Mouse (Mus musculus) c-Kit-positive CD71-positive TER-119-negative erythroid progenitor cells, embryonic 14.5 days (primary cell): ENCODE measurements around the gene Amz2.

ENCODE experiments used
- DNase-seq: peaks from one replicate; pipeline ENCODE4 v3.0.0-alpha.2; 2013; ENCODE audit warnings: low read depth

Amz2 gene

DNA sequence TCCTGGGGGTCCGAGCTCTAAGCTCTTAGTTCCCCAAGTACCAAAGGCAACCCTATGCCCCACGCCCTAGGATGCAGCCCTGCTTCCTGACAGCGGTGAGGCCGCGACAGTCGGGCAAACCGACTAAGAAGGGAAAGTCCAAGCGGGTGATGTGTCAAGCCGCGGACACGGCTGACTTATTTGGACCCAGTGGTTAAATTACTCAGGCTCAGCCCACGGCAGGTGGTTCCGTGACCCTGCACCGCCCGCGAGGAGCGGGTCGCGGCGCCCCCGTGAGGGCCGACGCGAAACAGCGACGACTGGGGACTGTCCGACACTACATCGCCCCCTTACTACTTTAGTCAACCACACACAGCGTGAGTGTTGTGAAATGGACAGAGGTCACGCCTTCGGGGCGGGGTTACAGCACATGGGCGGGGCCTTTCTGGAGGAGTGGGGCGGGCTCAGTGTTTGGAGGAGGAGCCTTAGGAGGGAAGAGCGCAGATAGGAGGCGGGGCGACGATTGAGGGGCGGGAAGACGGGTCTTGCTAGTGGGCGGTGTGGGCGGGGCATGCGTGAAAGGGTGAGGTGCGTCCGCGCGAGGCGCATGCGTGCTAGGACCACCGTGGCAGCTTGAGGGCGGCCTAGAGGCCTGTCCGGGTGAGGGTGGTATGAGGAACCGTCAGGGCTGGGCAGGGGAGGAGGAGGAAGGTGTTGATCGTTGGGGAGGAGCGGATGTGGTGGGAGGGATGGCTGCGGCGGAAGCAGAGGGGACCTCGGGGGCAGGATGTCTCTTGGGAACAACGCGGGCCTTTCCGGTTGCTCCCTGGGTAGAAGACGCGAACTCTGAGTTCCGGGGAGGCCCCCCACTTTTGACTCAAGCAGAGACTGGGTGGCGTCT lies at the start of gene Amz2:
Gene Amz2 (plus strand): TSS at position 555 of the 880 bp plus-strand sequence.
- DNase-seq = peak; percentile 99

DNA sequence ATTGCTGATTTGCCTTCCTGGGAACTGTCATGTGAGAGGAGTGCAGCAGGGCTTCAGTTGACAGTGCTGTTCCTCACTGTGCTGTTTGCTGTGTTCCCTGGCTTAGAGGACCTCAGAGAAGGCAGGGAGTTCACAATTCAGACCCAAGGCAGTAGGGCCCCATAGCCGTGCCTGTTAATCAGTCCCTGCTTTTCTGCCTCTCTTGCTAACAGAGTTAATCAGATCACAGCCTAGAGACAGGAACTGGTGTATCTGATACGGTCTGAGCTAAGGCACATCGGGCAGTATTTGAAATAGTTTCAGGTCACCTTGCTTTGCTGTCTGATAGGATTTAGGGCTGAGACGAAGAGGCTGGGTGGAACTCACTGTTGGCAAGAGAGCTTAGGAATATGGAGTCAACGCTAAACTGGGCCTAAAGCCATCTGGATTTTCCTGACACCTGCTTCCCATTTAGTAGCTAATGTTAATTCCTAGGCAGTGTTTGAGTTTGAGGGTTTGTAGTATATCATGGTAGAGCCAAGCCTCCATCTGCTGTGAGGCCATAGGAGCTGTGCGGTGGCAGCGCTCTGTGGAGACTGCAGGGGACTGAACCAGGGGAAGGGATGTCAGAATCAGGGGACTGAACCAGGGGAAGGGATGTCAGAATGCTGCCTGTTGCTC lies 49.1 kb upstream of the Amz2 start:
- DNase-seq = peak; percentile 40

GRCm38 (mm10) chr11:109377477-109377876 lies 48.3 kb upstream of the Amz2 start:
- DNase-seq = no peak

- DNase-seq = no peak
Measured at GRCm38 (mm10) chr11:109378051-109378450, 47.7 kb upstream of the Amz2 start.

DNA sequence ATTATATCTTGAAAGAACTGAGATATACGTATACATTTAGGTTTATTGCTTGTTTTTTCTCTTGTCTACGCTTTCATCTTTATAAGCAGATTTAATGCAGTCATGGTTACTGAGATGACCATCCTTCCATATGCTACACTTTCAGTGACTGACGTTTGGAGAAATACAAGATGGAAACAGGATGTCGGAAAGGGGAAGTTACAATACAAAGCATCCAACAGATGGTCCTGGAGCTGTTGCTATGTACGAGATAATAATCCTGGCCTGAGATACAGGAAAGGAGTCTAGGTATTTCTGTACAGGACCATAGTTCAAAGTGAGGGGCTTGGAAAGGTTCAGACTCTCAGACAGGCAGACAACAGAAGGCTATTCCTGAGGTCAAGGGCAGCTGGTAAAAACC lies 45.1 kb upstream of the Amz2 start:
- DNase-seq = no peak

DNA sequence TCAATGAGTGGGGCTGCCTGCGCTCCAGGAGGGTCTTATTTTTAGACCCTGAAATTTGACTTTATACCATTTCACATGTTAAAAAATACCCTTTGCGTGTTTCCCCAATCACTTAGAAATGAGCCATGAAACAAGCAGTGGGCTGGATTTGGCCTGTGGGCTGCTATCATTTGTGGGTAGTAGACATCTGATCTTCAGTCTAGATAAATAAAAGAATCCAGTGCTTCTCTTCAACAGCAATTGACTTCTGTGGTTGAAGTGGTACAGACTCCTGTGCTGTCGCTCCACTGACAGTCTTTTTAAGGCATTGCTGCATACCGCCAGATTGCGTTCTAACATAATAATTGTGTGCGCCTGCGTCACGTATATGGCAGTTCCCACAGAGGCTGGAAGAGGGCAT lies 40.5 kb upstream of the Amz2 start:
- DNase-seq = no peak

DNA sequence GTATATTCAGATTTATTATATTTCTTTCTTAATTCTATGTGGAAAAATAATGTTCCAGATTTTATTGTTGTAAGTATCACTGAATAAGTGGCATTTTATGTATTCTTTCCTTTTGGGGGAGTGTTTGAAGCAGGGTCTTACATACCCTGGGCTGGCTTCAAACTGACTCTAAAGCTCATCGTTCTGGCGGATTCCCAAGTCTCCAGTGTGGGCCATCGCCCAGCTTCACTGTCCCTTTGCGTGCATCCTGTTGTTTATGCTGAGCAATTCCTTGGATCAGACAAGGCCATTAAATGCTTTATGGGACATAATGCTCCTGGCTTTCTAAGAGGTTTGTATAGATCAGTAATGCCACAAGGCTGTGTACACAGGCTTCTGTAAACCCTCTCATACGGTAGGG lies 36.7 kb upstream of the Amz2 start:
- DNase-seq = no peak

- DNase-seq = no peak
Measured at GRCm38 (mm10) chr11:109391200-109391599, 34.5 kb upstream of the Amz2 start.

GRCm38 (mm10) chr11:109391760-109392159 lies 34.0 kb upstream of the Amz2 start:
- DNase-seq = no peak

DNA sequence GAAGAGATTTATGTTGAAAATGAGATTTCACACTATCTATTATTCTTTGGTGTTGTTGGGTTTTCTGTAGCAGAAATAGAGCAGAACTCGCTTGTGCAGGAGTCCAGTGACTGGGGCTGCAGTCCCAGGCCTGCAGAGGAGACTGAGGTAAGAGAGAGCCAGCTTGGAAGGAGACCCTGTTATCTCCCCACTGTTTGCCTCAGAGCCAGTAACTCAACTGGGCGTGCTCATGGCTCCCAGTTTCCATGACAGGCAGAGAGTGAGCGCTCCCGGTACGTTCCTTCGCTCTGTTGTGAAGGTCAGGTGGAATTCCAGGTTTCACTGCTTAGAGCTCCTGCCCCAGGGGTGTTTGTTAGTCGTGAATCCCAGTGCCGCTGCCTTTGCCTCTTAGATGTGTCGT lies 33.1 kb upstream of the Amz2 start:
- no peak for DNase-seq

DNA sequence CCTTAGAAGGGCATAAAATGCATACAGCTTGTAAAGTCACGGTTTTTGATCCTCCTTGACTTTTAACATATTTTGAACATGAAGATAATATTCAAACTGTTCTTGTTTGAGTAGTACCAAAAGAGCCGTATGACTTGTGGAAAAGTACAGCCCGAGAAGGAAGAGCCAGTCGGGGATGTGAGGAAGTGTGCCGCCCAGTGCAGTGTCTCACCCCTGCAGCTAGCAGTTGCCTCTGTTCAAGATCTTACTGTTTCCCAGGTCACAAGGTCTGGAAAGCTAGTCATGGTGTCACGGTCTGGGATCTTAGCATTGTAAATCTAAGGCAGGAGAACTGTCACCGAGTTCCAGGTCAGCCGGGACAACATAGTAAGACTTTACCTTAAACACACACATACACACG lies 31.0 kb upstream of the Amz2 start:
- DNase-seq = no peak

DNA sequence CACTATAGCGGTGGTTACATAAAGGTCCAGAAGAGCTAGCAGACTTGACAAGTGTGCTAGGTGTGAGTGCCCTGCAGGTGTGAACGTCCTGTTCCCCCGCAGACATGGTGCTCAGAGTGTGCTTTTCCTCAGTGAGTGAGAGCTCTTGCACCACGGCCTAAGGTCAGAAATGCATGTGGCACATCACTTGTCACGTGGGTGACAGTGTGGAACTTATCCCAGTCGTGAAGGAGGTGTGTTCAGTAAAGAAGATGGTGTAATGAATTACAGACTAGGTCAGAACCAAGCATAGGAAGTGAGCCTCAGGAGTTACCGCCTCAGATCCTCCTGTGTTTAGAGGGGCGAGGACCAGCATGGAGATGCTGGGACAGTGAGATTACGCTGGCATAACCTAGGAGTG lies 30.5 kb upstream of the Amz2 start:
- no peak for DNase-seq

- no peak for DNase-seq
Measured at GRCm38 (mm10) chr11:109406431-109406830, 19.3 kb upstream of the Amz2 start.

GRCm38 (mm10) chr11:109410197-109410980 lies 15.4 kb upstream of the Amz2 start:
- no peak for DNase-seq

DNA sequence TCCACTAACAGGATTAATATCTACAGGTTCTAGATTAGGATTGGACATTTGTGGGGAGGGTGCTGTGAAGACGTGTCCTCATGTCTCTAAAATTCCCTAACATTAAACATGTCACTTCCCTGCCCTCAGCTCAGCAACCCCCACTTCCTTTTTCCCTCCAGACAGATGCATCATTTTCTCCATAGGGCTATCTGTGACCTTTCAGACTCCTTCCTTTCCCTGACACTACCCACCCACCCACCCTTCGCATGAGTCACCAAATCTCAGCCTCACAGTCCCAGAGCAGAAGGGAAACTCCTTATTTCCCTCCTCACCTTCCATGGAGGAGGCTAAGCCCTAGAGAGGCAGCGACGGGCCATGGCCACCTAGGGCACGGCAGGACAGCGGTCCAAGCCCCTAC lies 12.1 kb upstream of the Amz2 start, which contains the start of gene 9930022D16Rik:
Gene 9930022D16Rik (plus strand): TSS at position 301 of the 400 bp plus-strand sequence.
- no peak for DNase-seq

- DNase-seq = no peak
Measured at GRCm38 (mm10) chr11:109414802-109415201, 10.9 kb upstream of the Amz2 start.

DNA sequence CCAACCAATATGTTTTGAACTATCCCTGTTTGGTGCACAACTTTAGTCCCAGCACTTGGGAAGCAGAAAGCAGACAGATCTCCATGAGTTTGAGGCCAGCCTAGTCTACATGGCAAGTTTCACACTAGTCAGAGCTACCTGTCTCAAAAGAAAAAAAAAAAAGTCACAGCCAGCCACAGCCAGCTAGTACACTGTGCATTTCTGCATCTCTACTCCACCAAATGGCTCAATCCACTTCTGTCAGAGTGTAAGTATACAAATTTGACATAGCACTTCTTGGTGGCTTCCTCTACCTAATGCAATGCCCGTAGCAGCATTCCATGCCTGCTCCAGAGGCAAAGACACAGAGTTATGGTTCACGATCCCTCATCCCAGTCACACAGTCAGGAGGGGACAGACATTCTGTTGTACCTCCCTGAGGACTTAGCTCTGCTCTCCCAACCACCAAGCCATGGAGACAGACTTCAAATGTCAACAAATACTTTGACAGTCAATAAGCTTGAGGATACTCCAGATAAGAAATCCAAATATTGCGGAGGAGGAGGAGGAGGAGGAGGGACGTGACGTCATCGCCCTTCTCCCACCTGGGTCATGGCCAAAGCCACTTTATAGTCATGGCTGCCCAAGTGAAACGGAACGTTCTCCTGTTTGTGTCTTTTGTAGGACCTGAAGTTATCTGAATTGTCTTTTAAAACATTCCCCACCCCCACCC lies 8.9 kb upstream of the Amz2 start:
- DNase-seq = no peak

- no peak for DNase-seq
Measured at GRCm38 (mm10) chr11:109417472-109418040, 8.2 kb upstream of the Amz2 start.

- no peak for DNase-seq
Measured at GRCm38 (mm10) chr11:109419461-109419860, 6.3 kb upstream of the Amz2 start.

GRCm38 (mm10) chr11:109419961-109420566 lies 5.7 kb upstream of the Amz2 start:
- DNase-seq = no peak

DNA sequence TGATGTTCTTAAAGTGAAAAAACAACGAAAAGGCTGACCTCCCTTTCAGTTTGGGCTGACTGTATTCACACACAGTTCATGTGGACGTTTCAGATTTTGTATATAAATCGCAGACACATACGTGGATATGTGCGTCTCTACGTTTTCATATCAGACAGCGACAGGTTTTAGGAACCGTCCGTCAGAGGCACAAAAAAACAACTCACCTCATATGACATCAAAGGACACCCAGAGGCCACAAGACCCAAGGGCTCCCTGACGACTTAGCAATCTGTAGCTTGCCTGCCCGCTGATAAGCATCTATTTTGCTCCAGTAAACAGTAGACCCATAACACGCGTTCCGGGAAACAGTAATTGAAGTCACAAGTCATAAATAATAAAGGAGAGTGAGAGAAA lies 5.2 kb upstream of the Amz2 start:
- no peak for DNase-seq
